Mouse (Mus musculus): ENCODE data around the gene Dnm3. TPM values are rescaled to one million over a fixed set of nuclear protein-coding genes. Genes with fewer than 3 reads are reported as not detected.

Gene Dnm3
- polyA plus RNA-seq, 1 experiment, result 1.7 TPM

GRCm38 (mm10) chr1:162280052-162280451, 197.8 kb downstream of the Dnm3 start:
- Histone ChIP-seq H3K36me3 (ENCODE audit: control insufficient read depth, insufficient read depth, low read length, poor library complexity, severe bottlenecking) (no peaks in the 10 kb centered on the region), H3K4me1 (ENCODE audit: control insufficient read depth, insufficient read depth, low read length) (no peaks in the 10 kb centered on the region), H3K9ac (ENCODE audit: low read depth, poor library complexity, severe bottlenecking) (no peak overlapping the region), H3K9me3 (replicated peaks; ENCODE audit: control insufficient read depth, insufficient read depth, low read length, poor library complexity, severe bottlenecking) (no peaks in the 10 kb centered on the region), H3K27ac (ENCODE audit: insufficient read depth, low read length) (no peak overlapping the region), H3K27me3 (ENCODE audit: control insufficient read depth, insufficient read depth, low read length, poor library complexity, severe bottlenecking) (no peaks in the 10 kb centered on the region), H3K4me3 (ENCODE audit: low read depth, low read length) (no peak overlapping the region)
- no peak for TF ChIP-seq CTCF (IDR thresholded peaks at IDR 0.05; ENCODE audit: low read depth, low read length)

- H3K4me1 ChIP-seq (ENCODE audit: control insufficient read depth, insufficient read depth, low read length), result no peaks in the 10 kb centered on the region
Observed at GRCm38 (mm10) chr1:162276011-162276410, 201.8 kb downstream of the Dnm3 start.

DNA sequence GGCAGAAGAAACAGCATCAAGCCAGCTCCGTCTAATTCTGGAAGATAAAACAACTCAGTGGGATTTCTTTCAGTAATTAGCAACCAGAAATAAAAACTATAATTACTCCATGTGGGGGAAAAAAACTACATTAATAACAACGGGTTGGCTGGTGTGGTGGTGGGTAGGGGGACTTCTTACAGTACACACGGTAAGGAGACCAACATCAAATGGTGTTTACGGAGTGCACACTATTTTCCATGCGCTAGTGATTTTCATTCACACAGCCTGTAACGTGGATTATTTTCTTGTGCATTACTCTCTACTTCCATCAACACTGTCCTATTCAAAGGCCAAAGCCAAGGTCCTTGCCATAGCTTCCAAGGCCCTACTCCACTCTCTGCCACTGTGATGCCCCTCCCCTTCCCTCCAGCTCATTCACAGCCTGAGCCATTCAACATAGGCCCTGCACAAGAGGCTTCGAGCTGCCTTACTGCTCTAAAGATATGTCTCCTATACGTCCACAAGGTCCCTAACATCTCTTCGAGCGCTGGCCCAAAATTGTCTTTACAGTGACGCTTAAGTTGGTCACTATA, 203.1 kb downstream of the Dnm3 start:
- H3K27me3 ChIP-seq (ENCODE audit: control insufficient read depth, insufficient read depth, low read length, poor library complexity, severe bottlenecking), result no peaks in the 10 kb centered on the region
- H3K4me3 ChIP-seq (ENCODE audit: low read depth, low read length), result no peak overlapping the region
- TF ChIP-seq POLR2A (IDR thresholded peaks at IDR 0.05; ENCODE audit: insufficient read depth, low read length), result no peak
- no peak for TF ChIP-seq EP300 (IDR thresholded peaks at IDR 0.05; ENCODE audit: insufficient read depth, low read depth, low read length)
- TF ChIP-seq CTCF (IDR thresholded peaks at IDR 0.05; ENCODE audit: low read depth, low read length), result no peak
- H3K27ac ChIP-seq (ENCODE audit: insufficient read depth, low read length), result no peak overlapping the region
- H3K4me1 ChIP-seq (ENCODE audit: control insufficient read depth, insufficient read depth, low read length), result no peaks in the 10 kb centered on the region
- no peak overlapping the region for H3K9ac ChIP-seq (ENCODE audit: low read depth, poor library complexity, severe bottlenecking)
- H3K36me3 ChIP-seq (ENCODE audit: control insufficient read depth, insufficient read depth, low read length, poor library complexity, severe bottlenecking), result no peaks in the 10 kb centered on the region
- H3K9me3 ChIP-seq (replicated peaks; ENCODE audit: control insufficient read depth, insufficient read depth, low read length, poor library complexity, severe bottlenecking), result no peaks in the 10 kb centered on the region

More at GRCm38 (mm10) chr1:162276011-162276410, 201.8 kb downstream of the Dnm3 start:
- H3K4me3 ChIP-seq (ENCODE audit: low read depth, low read length), result no peak overlapping the region
- H3K27me3 ChIP-seq (ENCODE audit: control insufficient read depth, insufficient read depth, low read length, poor library complexity, severe bottlenecking), result no peaks in the 10 kb centered on the region
- TF ChIP-seq EP300 (IDR thresholded peaks at IDR 0.05; ENCODE audit: insufficient read depth, low read depth, low read length) (no peak), CTCF (IDR thresholded peaks at IDR 0.05; ENCODE audit: low read depth, low read length) (peak; percentile 13)
- no peaks in the 10 kb centered on the region for H3K36me3 ChIP-seq (ENCODE audit: control insufficient read depth, insufficient read depth, low read length, poor library complexity, severe bottlenecking)
- H3K9ac ChIP-seq (ENCODE audit: low read depth, poor library complexity, severe bottlenecking), result no peak overlapping the region
- H3K27ac ChIP-seq (ENCODE audit: insufficient read depth, low read length), result no peak overlapping the region
- H3K9me3 ChIP-seq (replicated peaks; ENCODE audit: control insufficient read depth, insufficient read depth, low read length, poor library complexity, severe bottlenecking), result no peaks in the 10 kb centered on the region

DNA sequence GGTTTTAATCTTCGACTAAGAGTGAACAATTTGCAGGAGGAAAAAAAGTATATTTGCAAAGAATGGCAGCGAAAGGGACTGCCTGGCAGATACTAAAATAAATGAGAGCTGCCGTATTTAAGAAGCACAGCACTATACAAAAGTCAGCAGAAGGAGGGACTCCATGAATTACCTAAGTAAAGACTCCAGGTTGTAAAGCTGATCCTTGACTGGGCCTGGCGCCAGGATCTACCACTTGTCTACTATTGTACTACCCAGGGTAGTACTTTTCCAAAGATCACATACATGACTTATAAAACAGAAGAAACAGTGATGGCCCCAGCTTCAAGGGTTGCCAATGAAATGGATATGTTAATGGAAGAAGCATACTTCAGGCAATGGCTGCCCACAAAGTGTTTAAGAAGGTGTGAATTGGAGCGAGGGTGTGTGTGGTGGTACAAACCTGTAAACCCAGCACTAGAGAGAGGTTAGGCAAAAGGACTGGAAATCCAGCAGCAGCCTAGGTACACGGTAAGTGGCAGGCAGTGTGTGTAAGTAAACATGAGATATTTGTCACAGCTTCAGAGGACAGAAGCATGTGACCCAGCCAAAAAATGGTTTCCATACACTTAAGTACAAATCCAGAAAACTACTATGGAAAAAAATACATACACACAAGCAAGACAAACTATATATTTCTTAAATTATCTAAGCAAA, 220.8 kb downstream of the Dnm3 start:
- Histone ChIP-seq H3K4me1 (ENCODE audit: control insufficient read depth, insufficient read depth, low read length) (no peaks in the 10 kb centered on the region), H3K27me3 (ENCODE audit: control insufficient read depth, insufficient read depth, low read length, poor library complexity, severe bottlenecking) (no peaks in the 10 kb centered on the region), H3K27ac (ENCODE audit: insufficient read depth, low read length) (no peak overlapping the region), H3K9ac (ENCODE audit: low read depth, poor library complexity, severe bottlenecking) (no peak overlapping the region), H3K4me3 (ENCODE audit: low read depth, low read length) (no peak overlapping the region), H3K9me3 (replicated peaks; ENCODE audit: control insufficient read depth, insufficient read depth, low read length, poor library complexity, severe bottlenecking) (no peaks in the 10 kb centered on the region), H3K36me3 (ENCODE audit: control insufficient read depth, insufficient read depth, low read length, poor library complexity, severe bottlenecking) (no peaks in the 10 kb centered on the region)
- no peak for TF ChIP-seq CTCF (IDR thresholded peaks at IDR 0.05; ENCODE audit: low read depth, low read length)
- TF ChIP-seq POLR2A (IDR thresholded peaks at IDR 0.05; ENCODE audit: insufficient read depth, low read length), result no peak
- no peak for TF ChIP-seq EP300 (IDR thresholded peaks at IDR 0.05; ENCODE audit: insufficient read depth, low read depth, low read length)

- no peaks in the 10 kb centered on the region for H3K36me3 ChIP-seq (ENCODE audit: control insufficient read depth, insufficient read depth, low read length, poor library complexity, severe bottlenecking)
- H3K9ac ChIP-seq (ENCODE audit: low read depth, poor library complexity, severe bottlenecking), result no peak overlapping the region
- H3K27me3 ChIP-seq (ENCODE audit: control insufficient read depth, insufficient read depth, low read length, poor library complexity, severe bottlenecking), result no peaks in the 10 kb centered on the region
- no peak overlapping the region for H3K4me3 ChIP-seq (ENCODE audit: low read depth, low read length)
- TF ChIP-seq POLR2A (IDR thresholded peaks at IDR 0.05; ENCODE audit: insufficient read depth, low read length), result no peak
- TF ChIP-seq EP300 (IDR thresholded peaks at IDR 0.05; ENCODE audit: insufficient read depth, low read depth, low read length), result no peak
- no peaks in the 10 kb centered on the region for H3K4me1 ChIP-seq (ENCODE audit: control insufficient read depth, insufficient read depth, low read length)
- H3K27ac ChIP-seq (ENCODE audit: insufficient read depth, low read length), result no peak overlapping the region
- no peaks in the 10 kb centered on the region for H3K9me3 ChIP-seq (replicated peaks; ENCODE audit: control insufficient read depth, insufficient read depth, low read length, poor library complexity, severe bottlenecking)
Observed at GRCm38 (mm10) chr1:162254944-162255343, 222.9 kb downstream of the Dnm3 start.

DNA sequence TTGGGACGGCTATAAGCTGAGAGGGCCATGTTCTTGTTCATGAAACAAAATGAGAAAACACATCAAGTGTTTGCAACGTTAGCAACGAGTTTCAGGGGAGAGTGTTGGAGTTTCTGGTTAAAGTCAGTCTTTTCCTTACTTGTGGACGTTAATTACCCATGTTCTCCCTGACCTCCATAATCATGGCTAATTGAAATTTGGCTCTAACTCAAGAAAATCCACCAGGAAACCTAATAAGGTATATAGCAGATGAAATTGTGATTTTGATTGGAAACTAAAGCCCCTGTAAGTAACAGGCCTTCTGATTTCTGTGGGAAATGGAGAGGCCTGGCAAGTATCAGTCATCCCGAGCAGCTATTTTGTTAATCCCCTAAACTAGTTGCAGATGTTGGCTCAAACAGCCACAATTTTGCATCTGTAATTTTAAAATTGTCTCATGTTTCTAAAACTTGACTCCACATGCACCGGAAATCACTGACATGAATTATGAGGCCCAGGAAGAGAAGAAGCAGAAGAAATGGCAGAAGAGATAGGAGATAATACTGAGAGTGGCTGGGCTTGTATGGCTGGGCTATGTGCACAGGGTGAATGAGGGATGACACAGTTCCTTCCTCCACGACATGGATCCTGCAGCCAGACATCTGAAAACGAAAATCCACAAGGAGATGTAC, 223.7 kb downstream of the Dnm3 start:
- Histone ChIP-seq H3K9me3 (replicated peaks; ENCODE audit: control insufficient read depth, insufficient read depth, low read length, poor library complexity, severe bottlenecking) (no peaks in the 10 kb centered on the region), H3K36me3 (ENCODE audit: control insufficient read depth, insufficient read depth, low read length, poor library complexity, severe bottlenecking) (no peaks in the 10 kb centered on the region), H3K27me3 (ENCODE audit: control insufficient read depth, insufficient read depth, low read length, poor library complexity, severe bottlenecking) (no peaks in the 10 kb centered on the region), H3K4me1 (ENCODE audit: control insufficient read depth, insufficient read depth, low read length) (no peaks in the 10 kb centered on the region), H3K4me3 (ENCODE audit: low read depth, low read length) (no peak overlapping the region), H3K9ac (ENCODE audit: low read depth, poor library complexity, severe bottlenecking) (no peak overlapping the region), H3K27ac (ENCODE audit: insufficient read depth, low read length) (no peak overlapping the region)
- TF ChIP-seq CTCF (IDR thresholded peaks at IDR 0.05; ENCODE audit: low read depth, low read length) (no peak), EP300 (IDR thresholded peaks at IDR 0.05; ENCODE audit: insufficient read depth, low read depth, low read length) (no peak), POLR2A (IDR thresholded peaks at IDR 0.05; ENCODE audit: insufficient read depth, low read length) (no peak)
